Mouse (Mus musculus) neural tube, embryonic 13.5 days (tissue): ENCODE results near the gene Tmem205. TPM values are rescaled to one million over a fixed set of nuclear protein-coding genes. Genes with fewer than 3 reads are reported as not detected.
A peak's percentile ranks its signal among the peaks of the same experiment; 100 is the strongest.

Experiments used
- ATAC-seq: fragments of 200-750 bp; cut with Nextera tagmentation; 2 replicates; pipeline ENCODE4 v1.8.0; 2017; ENCODE audit warnings: low read depth, mild to moderate bottlenecking, moderate TSS enrichment, moderate library complexity
- H3K27ac ChIP-seq: fragments of 300-500 bp; sonication (generic); replicated peaks from 2 replicates; pipeline ENCODE4 v1.5.1; 2015; ENCODE audit warnings: moderate library complexity, mild to moderate bottlenecking, inconsistent platforms
- H3K27me3 ChIP-seq: fragments of 300-500 bp; sonication (generic); 2 replicates; pipeline ENCODE4 v1.6.1; 2015; ENCODE audit warnings: mild to moderate bottlenecking, inconsistent platforms
- H3K36me3 ChIP-seq: fragments of 300-500 bp; sonication (generic); 2 replicates; pipeline ENCODE4 v1.6.1; 2015; ENCODE audit warnings: mild to moderate bottlenecking, inconsistent platforms
- H3K4me1 ChIP-seq: fragments of 300-500 bp; sonication (generic); replicated peaks from 2 replicates; pipeline ENCODE4 v1.6.1; 2015; ENCODE audit warnings: inconsistent platforms
- H3K4me2 ChIP-seq: fragments of 300-500 bp; sonication (generic); 2 replicates; pipeline ENCODE4 v1.6.1; 2015; ENCODE audit warnings: inconsistent platforms, mild to moderate bottlenecking, moderate library complexity
- H3K4me3 ChIP-seq: fragments of 300-500 bp; sonication (generic); 2 replicates; pipeline ENCODE4 v1.5.1; 2015; ENCODE audit warnings: mild to moderate bottlenecking, inconsistent platforms
- H3K9ac ChIP-seq: fragments of 300-500 bp; sonication (generic); 2 replicates; pipeline ENCODE4 v1.6.1; 2015; ENCODE audit warnings: moderate library complexity, mild to moderate bottlenecking, inconsistent platforms
- H3K9me3 ChIP-seq: fragments of 300-500 bp; sonication (generic); 2 replicates; pipeline ENCODE4 v1.6.1; 2016; ENCODE audit warnings: inconsistent platforms
- WGBS: fragments of 180-500 bp; shearing (Covaris S2); methylation state at CpG from one replicate; pipeline ENCODE4 v1.1.7; 2015; 5-methylcytosine and 5-hydroxymethylcytosine counted together
- polyA plus RNA-seq: library from polyadenylated mRNA; unstranded; fragments of >200 nt; fragmentation: Nextera tagmentation; extraction: Ambion mirVana; gene quantifications from 2 replicates; pipeline ENCODE4 v1.2.1, GENCODE M21; 2015

The Tmem205 gene
- polyA plus RNA-seq, 1 experiment from 2014 or later, result 47.4 TPM

DNA sequence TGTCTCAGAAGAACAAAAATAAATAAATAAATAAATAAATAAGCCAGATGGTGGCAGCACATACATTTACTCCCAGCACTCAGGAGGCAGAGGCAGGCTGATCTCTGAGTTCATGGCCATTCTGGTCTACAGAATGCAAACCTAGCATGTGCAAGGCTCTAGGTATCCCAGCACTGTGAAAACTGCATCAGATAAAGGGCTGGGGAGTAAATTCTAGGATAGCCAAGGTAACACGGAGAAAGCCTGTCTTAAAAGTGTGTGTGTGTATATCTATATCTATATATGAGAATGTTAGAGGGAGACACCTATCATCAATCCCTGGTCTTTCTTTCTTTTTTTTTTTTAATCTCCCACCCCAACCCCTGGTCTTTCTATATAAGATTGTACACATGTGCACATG is 1.9 kb downstream of the Tmem205 start:
- Histone ChIP-seq H3K9ac (no peak overlapping the region), H3K9me3 (no peaks in the 10 kb centered on the region), H3K4me1 (peaks cover 16% of the 10 kb centered on the region), H3K4me2 (no peak overlapping the region), H3K27me3 (no peaks in the 10 kb centered on the region), H3K4me3 (no peak overlapping the region), H3K27ac (no peak overlapping the region), H3K36me3 (peaks cover 7% of the 10 kb centered on the region; the same call in 1 of the 2 replicates)
- no peak for ATAC-seq
- WGBS, result 100% methylated on average over 1 of the region's 1 CpGs

DNA sequence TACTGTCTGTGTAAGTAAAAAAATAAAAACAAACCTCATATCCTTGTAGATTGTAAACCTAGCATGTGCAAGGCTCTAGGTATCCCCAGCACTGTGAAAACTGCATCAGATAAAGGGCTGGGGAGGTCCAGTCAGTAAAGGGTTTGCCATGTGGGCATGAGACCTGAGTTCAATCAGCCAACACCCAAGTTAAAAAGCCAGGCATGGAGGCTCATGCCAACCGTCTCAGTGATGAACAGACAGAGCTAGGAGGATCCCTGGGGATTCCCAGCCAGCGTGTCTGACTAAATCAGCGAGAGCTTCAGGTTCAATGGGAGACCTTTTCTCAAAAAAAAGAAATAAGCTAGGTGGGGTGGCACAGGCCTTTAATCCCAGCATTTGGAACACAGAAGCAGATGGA is 2.3 kb downstream of the Tmem205 start:
- Histone ChIP-seq H3K4me1 (peaks cover 16% of the 10 kb centered on the region), H3K36me3 (peaks cover 7% of the 10 kb centered on the region; the same call in 1 of the 2 replicates), H3K4me3 (no peak overlapping the region), H3K9me3 (no peaks in the 10 kb centered on the region), H3K27ac (no peak overlapping the region), H3K4me2 (no peak overlapping the region), H3K27me3 (no peaks in the 10 kb centered on the region), H3K9ac (no peak overlapping the region)
- WGBS, result 80% methylated on average over 3 of the region's 3 CpGs
- ATAC-seq, result no peak

DNA sequence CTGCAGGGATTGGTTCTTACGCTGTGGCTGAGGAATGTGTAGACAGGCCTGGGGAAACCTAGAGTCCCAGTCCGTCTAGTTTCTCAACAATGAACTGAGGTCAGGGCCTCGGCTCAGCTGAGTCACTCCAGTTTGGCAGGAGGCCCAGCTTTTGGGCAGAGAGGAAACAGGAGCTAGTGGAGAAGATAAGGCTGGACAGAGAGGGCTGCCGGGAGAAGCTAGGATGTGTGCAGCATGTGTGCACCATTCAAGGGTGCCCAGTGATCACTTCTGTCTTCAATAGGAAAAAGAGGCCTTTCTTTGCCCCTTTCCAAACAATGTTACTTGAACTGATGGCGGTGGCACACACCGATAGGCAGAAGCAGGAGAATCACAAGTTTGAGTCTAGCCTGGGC is 3.3 kb downstream of the Tmem205 start:
- 76% methylated on average over 6 of the region's 6 CpGs for WGBS
- H3K9me3 ChIP-seq, result no peaks in the 10 kb centered on the region
- no peak overlapping the region for H3K4me2 ChIP-seq
- H3K4me3 ChIP-seq, result no peak overlapping the region
- no peak for ATAC-seq
- no peaks in the 10 kb centered on the region for H3K27me3 ChIP-seq
- H3K9ac ChIP-seq, result no peak overlapping the region
- peaks cover 16% of the 10 kb centered on the region for H3K4me1 ChIP-seq
- no peak overlapping the region for H3K27ac ChIP-seq
- H3K36me3 ChIP-seq, result peaks cover 7% of the 10 kb centered on the region; the same call in 1 of the 2 replicates

DNA sequence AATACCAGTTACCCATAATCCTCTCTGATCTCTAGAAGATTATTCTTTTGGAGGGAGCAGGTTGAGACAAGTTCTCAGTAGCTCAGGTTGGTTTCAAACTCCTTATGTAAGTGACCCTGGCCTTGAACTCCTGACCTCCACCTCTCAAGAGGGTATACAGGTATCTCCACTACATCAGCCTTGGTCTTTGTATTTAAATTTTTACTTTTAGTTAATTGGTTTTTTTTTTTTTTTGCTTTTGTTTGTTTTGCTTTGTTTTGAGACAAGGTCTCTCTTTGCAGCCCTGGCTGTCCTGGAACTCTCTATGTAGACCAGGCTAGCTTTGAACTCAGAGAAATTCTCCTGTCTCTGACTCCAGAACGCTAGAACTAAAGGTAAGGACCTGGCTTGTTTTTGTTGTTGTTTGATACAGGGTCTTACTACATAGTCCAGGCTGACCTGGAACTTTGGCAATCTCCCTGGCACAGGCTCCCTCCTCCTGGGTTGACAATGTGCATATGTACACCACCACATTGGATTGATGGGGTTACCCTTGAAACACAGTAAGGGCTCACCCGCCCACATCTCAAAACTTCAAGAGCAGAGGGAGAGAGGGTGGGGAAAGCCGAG is 3.8 kb downstream of the Tmem205 start:
- no peaks in the 10 kb centered on the region for H3K27me3 ChIP-seq
- 81% methylated on average over 3 of the region's 3 CpGs for WGBS
- no peak for ATAC-seq
- peaks cover 7% of the 10 kb centered on the region; the same call in 1 of the 2 replicates for H3K36me3 ChIP-seq
- peaks cover 16% of the 10 kb centered on the region for H3K4me1 ChIP-seq
- no peak overlapping the region for H3K9ac ChIP-seq
- no peak overlapping the region for H3K4me3 ChIP-seq
- H3K27ac ChIP-seq, result no peak overlapping the region
- no peaks in the 10 kb centered on the region for H3K9me3 ChIP-seq
- H3K4me2 ChIP-seq, result no peak overlapping the region

DNA sequence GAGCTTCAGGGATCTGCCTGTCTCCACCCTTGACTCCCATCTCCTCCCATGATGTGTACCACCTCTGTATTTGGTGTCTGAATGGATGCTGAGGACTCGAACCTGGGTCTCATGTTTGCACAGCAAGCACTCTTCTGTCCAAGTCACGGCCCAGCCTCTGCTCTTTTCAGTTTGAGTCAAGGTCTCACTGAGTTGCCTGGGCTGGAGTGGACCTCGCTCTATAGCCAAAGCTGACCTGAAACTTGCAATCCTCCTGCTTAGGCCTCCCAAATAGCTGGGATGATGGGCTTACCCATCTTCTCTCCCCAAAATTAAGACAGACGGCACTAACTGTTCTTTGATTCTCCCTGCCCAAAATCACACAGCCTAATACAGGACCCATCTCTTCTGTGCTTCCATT is 4.3 kb downstream of the Tmem205 start:
- Histone ChIP-seq H3K4me3 (no peak overlapping the region), H3K4me2 (no peak overlapping the region), H3K27ac (no peak overlapping the region), H3K27me3 (no peaks in the 10 kb centered on the region), H3K4me1 (peaks cover 22% of the 10 kb centered on the region), H3K9ac (no peak overlapping the region), H3K36me3 (peaks cover 7% of the 10 kb centered on the region; the same call in 1 of the 2 replicates), H3K9me3 (no peaks in the 10 kb centered on the region)
- ATAC-seq, result no peak
- WGBS, result 85% methylated on average over 4 of the region's 4 CpGs

DNA sequence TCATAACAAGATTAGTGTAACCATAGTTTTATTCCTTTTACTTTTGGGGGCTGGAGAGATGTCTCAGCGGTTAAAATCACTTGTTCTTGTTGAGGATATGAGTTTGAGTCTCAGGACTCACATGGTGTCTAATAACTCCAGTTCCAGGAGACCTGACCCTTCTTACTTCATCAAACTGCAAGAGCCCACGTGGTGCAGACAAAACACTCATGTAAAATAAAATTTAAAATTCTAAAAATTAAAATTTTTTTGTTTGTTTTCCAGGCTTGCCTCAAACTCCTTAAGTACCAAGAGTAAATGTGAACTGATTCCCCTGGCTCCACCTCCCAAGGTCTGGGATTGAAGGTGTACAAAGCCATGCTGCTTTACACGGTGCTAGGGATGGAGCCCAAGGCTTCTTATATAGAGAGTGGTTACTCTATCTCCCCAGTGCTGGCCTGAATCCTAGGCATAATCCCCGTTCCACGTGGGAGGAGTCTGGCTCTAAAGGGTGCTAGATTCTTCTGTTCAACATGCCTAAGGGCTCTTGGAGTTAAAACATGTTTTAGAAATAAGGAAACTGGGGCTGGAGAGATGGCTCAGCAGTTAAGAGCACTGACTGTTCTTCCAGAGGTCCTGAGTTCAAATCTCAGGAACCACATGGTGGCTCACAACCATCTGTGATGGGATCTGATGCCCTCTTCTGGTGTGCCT is 8.5 kb downstream of the Tmem205 start:
- Histone ChIP-seq H3K4me3 (peak overlapping the region; percentile 64), H3K9me3 (no peaks in the 10 kb centered on the region), H3K4me2 (peak overlapping the region; percentile 89), H3K4me1 (peaks cover 14% of the 10 kb centered on the region), H3K27me3 (peaks cover 25% of the 10 kb centered on the region), H3K27ac (0 out of 2 replicates have a peak overlapping the region, but pooled peaks have one; percentile 33), H3K36me3 (0 out of 2 replicates have a peak, but pooled peaks cover 9% of the 10 kb centered on the region), H3K9ac (no peak overlapping the region)
- no peak for ATAC-seq
- WGBS, result 32% methylated on average over 5 of the region's 5 CpGs

DNA sequence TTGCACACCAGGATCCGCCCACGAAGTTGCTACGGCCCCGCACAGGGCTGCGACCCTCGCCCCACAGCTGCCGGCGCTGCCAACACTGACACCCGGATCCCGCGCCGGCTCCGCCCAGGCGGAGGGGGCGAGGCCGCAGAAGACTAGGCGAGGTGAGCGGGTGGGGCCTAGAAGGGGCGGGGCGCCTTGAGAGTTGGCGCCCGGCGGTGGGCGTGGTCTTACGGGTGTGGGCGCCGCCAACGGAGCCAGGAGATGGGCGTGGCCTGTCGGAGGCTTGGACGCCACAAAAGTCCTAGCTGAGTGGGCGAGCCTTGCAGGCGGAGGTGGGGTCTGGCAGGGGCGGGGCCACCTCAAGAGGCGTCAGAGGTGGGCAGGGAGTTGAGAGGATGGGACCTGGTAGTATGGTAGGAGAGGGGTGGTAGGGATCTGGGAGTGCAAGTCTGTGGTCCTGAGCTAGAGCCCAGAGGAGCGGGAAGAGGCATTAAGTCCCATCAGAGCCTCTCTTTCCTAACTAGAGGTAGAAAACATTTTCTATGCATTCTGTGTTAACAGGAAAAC is 9.2 kb downstream of the Tmem205 start, which contains the start of gene Rab3d:
Gene Rab3d, minus strand, starts transcription at position 158 of the 558 bp plus-strand sequence.
- H3K36me3 ChIP-seq, result 0 out of 2 replicates have a peak, but pooled peaks cover 9% of the 10 kb centered on the region
- WGBS, result under 1% methylated on average over 35 of the region's 36 CpGs
- H3K27ac ChIP-seq, result peak within 1 kb of the TSS; percentile 71
- peak; percentile 92 for ATAC-seq
- peak within 1 kb of the TSS; percentile 64 for H3K4me3 ChIP-seq
- no peaks in the 10 kb centered on the region for H3K9me3 ChIP-seq
- peak within 1 kb of the TSS; percentile 82 for H3K9ac ChIP-seq
- peaks cover 25% of the 10 kb centered on the region for H3K27me3 ChIP-seq
- peak within 1 kb of the TSS; percentile 89 for H3K4me2 ChIP-seq
- peaks cover 14% of the 10 kb centered on the region for H3K4me1 ChIP-seq

DNA sequence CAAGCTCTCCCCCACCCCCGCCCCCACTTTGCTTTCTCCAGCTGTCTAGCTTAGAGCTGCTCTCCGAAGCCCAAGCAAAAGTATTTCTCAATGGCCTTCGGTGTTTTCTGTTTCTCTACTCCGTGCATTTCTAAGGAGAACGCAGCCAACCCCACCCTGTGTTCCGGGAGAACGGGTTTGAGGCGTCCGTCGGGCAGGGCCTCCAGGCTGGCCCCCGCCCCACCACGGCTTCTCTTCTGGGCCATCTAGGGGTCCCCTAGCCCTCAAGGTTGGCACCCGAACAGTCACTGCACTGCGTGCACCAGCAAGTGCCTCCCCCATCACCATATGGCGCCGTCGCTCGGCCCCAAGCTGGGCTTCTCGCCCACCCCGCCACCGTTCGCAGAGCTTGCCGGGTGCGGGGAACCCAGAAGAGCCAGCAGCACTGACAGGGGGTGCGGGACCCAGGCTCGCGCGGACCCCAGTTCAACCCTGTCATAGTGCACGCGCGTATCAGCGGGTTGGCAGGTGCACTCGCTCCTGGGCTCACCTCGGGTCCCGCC is 9.8 kb downstream of the Tmem205 start:
- H3K4me1 ChIP-seq, result peaks cover 14% of the 10 kb centered on the region
- peak overlapping the region; percentile 71 for H3K27ac ChIP-seq
- H3K9me3 ChIP-seq, result no peaks in the 10 kb centered on the region
- 0 out of 2 replicates have a peak, but pooled peaks cover 9% of the 10 kb centered on the region for H3K36me3 ChIP-seq
- peak overlapping the region; percentile 64 for H3K4me3 ChIP-seq
- H3K27me3 ChIP-seq, result peaks cover 25% of the 10 kb centered on the region
- peak; percentile 80 for ATAC-seq
- H3K9ac ChIP-seq, result peak overlapping the region; percentile 82
- peak overlapping the region; percentile 89 for H3K4me2 ChIP-seq
- 1% methylated on average over 35 of the region's 35 CpGs for WGBS

DNA sequence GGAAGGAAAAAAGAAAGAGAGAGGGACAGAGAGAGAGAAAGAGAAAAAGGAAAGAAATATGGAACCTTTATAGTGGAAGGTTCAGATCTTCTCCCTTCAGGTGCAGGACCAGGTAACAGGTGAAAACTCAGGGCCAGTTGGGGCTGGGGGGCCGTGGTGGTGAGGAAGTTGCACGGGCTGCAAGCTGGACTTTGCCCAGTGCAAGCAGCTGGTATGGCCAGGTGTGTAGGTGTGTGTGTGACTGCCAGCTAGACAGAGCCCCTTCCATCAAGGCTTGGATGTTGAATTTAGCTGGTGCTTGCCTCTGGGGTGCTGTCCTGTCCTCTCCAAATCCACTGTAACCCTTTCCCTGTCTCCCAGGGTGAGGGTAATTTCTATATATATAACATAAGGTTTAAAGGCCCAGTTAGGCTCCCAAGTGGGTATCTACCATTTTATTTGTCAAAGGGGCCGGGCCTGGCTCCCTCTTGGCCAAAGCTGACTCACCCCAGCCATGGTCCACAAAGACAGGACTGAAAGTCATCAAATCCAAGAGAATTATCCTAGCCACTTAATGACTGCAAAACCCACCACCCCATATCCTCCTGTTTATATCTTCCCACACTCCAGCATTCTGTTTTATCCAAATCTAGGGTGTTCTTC is 10.4 kb downstream of the Tmem205 start:
- ATAC-seq, result no peak
- Histone ChIP-seq H3K4me2 (peak overlapping the region; percentile 89), H3K4me1 (peaks cover 14% of the 10 kb centered on the region), H3K4me3 (peak overlapping the region; percentile 64), H3K36me3 (0 out of 2 replicates have a peak, but pooled peaks cover 9% of the 10 kb centered on the region), H3K9ac (peak overlapping the region; percentile 82), H3K27ac (peak overlapping the region; percentile 71; the same call in 1 of the 2 replicates), H3K9me3 (no peaks in the 10 kb centered on the region), H3K27me3 (peaks cover 25% of the 10 kb centered on the region)
- 64% methylated on average over 3 of the region's 3 CpGs for WGBS

DNA sequence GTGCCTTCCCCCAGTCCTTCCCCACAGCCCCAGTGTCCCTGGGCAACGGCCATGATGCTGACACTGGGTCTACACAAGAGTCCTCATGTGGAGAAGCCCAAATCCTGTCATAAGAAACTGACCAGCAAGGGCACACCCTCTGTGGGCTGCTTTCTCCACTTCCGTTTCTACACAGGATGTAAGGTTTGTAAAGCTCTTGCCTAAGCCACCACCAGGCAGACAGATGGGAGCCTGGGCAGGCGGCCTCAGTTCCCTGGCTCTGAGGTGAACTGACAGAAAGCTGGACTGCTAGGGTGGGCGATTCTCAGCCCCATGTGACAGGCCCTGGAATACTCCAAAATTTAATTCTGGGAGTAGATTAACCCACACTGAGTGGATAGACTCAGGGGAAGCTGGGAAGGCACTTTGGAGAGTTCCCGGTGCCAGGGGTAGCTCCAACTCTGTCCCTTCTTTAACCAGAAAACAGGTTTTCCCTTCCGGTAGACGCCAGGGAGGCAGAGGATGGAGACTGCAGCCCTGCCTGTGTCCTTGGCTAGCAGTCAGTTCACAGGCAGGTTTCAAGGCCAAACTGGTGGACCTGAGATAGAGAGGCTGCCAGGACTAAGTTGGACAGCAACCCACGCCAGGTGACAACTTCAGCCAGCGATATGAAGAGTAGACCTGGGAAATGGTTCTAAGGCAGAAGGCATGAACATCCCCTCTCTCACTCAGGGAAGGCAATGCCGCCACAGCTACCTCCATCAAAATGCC is 17.7 kb downstream of the Tmem205 start:
- H3K27ac ChIP-seq, result no peak overlapping the region
- ATAC-seq, result no peak

DNA sequence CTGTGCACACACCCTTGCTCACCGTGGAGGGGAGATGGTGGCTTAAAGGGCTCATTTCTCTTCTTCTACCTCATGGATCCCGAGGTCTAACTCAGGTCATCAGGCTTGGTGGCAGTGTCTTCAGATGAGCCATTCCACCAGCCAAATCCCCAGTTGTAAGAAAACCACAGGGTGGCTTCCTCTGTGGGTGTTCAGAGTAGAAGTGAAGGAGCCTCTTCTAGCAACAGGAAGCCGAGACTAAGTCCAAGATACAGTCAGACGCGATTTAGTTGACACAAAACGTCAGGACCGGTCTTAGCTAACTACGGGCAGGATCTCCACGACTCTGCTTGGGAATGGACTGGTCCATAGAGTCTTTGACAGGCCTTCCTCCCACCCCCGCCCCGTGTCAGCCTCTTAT is 19.1 kb downstream of the Tmem205 start:
- Histone ChIP-seq H3K4me2 (no peak overlapping the region), H3K4me3 (no peak overlapping the region), H3K9me3 (0 out of 2 replicates have a peak, but pooled peaks cover 3% of the 10 kb centered on the region), H3K36me3 (peaks cover 15% of the 10 kb centered on the region; the same call in 1 of the 2 replicates), H3K9ac (no peak overlapping the region), H3K4me1 (no peaks in the 10 kb centered on the region), H3K27ac (no peak overlapping the region), H3K27me3 (peaks cover 3% of the 10 kb centered on the region)
- 85% methylated on average over 11 of the region's 11 CpGs for WGBS
- ATAC-seq, result no peak

More for the DNA sequence above, 17.7 kb downstream of the Tmem205 start:
- 0 out of 2 replicates have a peak, but pooled peaks cover 3% of the 10 kb centered on the region for H3K9me3 ChIP-seq
- H3K4me2 ChIP-seq, result no peak overlapping the region
- H3K9ac ChIP-seq, result no peak overlapping the region
- WGBS, result 83% methylated on average over 10 of the region's 10 CpGs
- H3K4me3 ChIP-seq, result no peak overlapping the region
- no peaks in the 10 kb centered on the region for H3K4me1 ChIP-seq
- peaks cover 17% of the 10 kb centered on the region; the same call in 1 of the 2 replicates for H3K36me3 ChIP-seq
- H3K27me3 ChIP-seq, result peaks cover under 1% of the 10 kb centered on the region; the same call in 1 of the 2 replicates
